Mouse (Mus musculus) cortical plate, adult 2 months (tissue): ENCODE measurements around the gene Krtap5-2.

Experiments used
- CTCF ChIP-seq: fragments of 200-500 bp; IDR thresholded peaks from 2 replicates; pipeline ENCODE4 v1.5.1; 2011; ENCODE audit warnings: mild to moderate bottlenecking, control low read depth, low read length; ENCODE audit not compliant: insufficient read depth; ENCODE audit errors: extremely low read depth
- POLR2A ChIP-seq: fragments of 200-500 bp; IDR thresholded peaks from 2 replicates; pipeline ENCODE4 v1.6.1; 2011; ENCODE audit warnings: mild to moderate bottlenecking, low read length, control low read depth; ENCODE audit not compliant: insufficient read depth; ENCODE audit errors: extremely low read depth

DNA sequence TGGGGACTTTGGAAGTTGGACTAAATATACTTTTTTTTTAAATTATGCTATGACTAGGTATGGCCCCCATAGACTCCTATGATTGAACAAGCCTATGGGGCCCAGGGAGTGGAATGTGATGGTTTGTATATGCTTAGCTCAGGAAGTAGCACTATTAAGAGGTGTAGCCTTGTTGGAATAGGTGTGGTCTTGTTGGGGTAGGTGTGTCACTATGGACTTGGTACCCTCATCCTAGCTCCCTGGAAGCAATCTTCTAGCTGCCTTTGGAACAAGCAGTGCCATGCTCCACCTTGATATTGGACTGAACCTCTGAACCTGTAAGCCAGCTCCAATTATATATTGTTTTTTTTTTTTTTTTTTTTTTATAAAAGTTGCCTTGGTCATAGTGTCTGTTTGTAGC lies 29.7 kb upstream of the Krtap5-2 start:
- TF ChIP-seq POLR2A (no peak), CTCF (no peak)
